Mouse (Mus musculus) large intestine, adult 2 months (tissue): Measurements from ENCODE around the gene Polr1c. TPM values are rescaled to one million over a fixed set of nuclear protein-coding genes. Genes with fewer than 3 reads are reported as not detected.
A peak's percentile ranks its signal among the peaks of the same experiment; 100 is the strongest.

Experiments used
- DNase-seq: peaks from one replicate; pipeline ENCODE4 v3.0.0-alpha.2; 2012; ENCODE audit warnings: low read depth, low spot score
- WGBS: fragments of 180-500 bp; shearing (Covaris S2); methylation state at CpG from one replicate; pipeline ENCODE4 v1.1.7; 2018; 5-methylcytosine and 5-hydroxymethylcytosine counted together
- polyA plus RNA-seq: library from polyadenylated mRNA; depleted of rRNA; stranded (reverse); fragments of >200 nt; gene quantifications from 2 replicates; pipeline ENCODE4 v1.2.3, GENCODE M21; 2012; rRNA removed

The Polr1c gene
- 44.9 and 47.8 TPM in 2 replicates for polyA plus RNA-seq

- peak; percentile 82 for DNase-seq
- WGBS: under 1% methylated on average over 53 of the region's 53 CpGs
Measured at GRCm38 (mm10) chr17:46247512-46248188, at the start of gene Polr1c, which contains the start of gene Yipf3. Gene Polr1c, minus strand, starts transcription at chr17:46248054. Gene Yipf3, plus strand, starts transcription at chr17:46248080.

GRCm38 (mm10) chr17:46297028-46297363, 49.1 kb upstream of the Polr1c start:
- WGBS: 18% methylated on average over 6 of the region's 6 CpGs
- no peak for DNase-seq

DNA sequence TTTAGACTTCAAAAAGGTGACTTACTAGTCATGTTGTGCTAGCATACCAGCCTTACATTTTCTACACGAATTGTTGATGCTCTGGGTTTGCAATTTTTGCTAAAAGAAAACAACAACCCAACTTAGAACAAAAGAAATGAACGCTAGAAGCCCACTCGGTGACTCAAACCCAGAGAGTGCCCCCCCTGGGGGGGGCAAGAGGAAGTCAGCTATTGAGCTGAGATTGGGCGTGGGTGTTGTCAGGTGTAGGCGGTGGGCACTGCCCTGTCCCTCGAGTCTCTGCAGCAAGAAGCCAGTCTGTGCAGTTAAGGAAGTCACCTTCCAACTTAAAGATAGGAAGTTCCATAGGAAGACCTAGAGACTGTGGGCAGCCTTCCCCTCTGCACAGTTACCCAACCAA, 48.7 kb upstream of the Polr1c start:
- 29% methylated on average over 6 of the region's 6 CpGs for WGBS
- DNase-seq: no peak

- 51% methylated on average over 11 of the region's 11 CpGs for WGBS
- DNase-seq: no peak
Measured at GRCm38 (mm10) chr17:46287678-46288095, 39.8 kb upstream of the Polr1c start.

DNA sequence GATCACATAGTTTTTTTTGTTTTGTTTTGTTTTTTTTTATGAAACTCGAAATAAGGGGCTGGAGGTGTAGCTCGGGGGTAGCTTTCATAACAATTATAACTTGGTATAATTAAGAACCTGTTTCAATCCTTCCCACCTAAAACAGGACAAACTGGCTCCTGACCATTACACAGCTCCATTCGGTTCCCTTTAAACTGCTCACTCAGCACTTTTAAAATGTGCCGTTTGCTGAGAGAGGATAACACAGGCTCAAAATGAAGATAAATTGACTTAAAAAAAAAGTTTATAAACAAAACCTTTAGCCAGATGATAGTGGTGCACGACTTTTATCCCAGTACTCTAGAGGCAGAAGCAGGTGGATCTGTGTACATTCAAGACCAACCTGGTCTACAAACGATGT, 37.6 kb upstream of the Polr1c start:
- no peak for DNase-seq
- WGBS: 42% methylated on average over 6 of the region's 6 CpGs

DNA sequence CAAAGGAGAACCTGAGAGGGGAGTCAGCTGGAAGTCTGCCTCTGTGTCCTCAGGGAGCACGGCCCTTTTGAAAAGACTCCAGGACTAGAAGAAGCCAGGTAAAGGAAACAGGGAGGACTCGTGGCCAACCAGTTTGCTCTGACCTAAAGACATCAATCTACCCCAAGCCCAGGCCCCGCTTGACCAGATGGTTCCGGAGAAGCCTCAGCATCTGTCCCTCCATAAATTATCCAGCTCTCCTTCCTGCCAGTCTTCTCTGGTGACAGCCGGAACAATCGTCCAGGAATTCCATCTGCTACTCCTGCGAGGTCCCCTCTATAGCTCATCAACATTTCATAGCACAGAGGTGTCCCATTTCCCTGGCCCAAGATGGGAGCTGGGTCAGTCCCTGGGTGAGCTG, 36.8 kb upstream of the Polr1c start:
- no peak for DNase-seq
- WGBS: 73% methylated on average over 7 of the region's 7 CpGs

DNA sequence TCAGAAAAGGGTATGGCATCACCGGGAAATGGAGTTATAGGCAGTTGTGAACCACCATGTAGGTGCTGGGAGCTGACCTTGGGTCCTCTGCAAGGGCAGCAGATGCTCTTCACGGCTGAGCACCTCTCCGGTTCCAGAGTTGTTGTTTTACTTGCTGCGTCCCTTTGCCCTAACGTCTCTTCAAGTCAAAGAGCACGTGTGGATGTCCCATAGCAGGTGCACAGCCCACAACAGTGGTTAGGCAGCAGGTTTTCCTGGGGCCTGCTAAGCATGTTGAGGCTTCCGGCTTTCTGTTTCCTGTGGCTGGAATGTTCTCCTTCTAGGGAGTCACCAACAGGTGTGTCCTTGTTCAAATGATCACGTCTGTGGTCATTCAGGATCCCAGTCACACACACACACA, 36.1 kb upstream of the Polr1c start:
- 80% methylated on average over 8 of the region's 8 CpGs for WGBS
- no peak for DNase-seq

DNA sequence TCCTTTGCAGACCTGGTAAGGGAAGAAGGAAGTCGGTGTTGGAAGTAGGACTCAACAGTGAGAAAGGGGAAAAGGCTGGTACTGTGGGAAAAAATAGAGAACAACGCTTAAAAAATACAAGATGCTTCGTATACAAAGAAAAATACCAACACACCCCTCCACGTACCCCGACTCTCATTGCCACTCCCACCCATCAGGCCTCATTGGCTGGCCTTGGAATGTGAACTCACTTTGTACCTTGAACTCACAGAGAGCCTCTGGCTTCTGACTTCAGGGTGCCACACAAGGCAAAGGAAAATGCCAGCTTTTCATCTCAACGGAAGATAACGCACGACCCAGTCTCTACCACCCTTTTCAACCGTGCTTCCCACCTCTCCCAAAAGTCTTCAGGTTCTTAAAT, 35.3 kb upstream of the Polr1c start:
- whole genome bisulfite sequencing: 25% methylated on average over 9 of the region's 9 CpGs
- DNase-seq: no peak

GRCm38 (mm10) chr17:46282483-46283123, 34.7 kb upstream of the Polr1c start, which contains the start of gene Tjap1:
Gene Tjap1, minus strand, starts transcription at chr17:46283026.
- DNase-seq: peak; percentile 61
- under 1% methylated on average over 36 of the region's 37 CpGs for WGBS

DNA sequence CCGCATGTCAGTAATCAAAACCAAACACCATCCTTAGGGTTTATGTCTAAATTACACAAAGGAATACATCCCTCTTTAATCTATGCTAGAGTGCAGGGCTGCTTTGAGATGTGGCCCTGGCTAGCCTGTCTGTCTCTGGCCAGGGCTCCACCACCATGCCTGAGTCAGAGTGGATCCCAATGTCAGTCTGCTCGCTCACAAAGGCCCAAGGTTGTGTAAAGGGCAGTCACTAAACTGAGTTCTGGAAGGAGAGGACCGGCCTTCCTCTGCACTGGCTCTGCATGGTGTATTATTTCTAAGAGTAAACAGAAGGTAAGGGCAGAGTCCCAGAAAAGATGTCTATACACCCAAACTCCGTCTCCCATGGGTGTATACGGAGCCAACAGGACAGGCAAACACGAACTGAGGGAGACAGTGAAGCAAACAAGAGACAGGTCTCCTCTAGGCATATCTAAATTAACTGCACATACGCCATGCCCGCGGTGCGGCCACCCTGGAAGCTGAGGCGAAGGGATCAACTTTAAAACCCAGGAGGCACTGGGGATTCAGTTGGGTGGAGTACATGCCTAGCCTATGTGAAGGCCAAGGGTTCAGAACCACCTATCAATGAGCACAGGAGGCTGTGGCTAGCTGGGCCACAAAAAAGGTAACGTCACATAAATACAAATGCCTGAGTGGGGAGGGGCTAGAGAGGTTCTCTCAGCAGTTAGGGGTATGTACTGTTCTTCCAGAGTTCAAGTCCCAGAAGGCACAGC, 30.3 kb upstream of the Polr1c start:
- 84% methylated on average over 12 of the region's 12 CpGs for WGBS
- DNase-seq: no peak

DNA sequence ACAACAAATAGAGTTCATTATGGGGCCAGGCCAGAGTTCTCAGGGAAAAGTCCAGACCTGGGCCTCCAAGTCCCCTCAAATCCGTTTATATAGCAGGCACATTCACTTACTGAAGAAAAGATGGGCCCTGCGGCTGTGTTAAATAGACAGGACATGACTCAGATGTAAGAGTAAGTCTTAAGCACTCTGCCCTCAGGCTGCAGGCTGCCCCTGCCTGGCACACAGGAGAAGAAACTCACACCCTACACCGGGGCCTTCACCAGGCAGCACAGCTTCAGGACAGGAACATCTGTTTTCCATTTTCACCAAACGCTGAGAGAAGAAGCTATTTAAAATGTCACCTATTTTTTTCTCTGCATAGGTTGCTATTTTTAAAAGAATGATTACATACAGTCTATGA, 29.7 kb upstream of the Polr1c start:
- WGBS: 76% methylated on average over 4 of the region's 4 CpGs
- no peak for DNase-seq

DNA sequence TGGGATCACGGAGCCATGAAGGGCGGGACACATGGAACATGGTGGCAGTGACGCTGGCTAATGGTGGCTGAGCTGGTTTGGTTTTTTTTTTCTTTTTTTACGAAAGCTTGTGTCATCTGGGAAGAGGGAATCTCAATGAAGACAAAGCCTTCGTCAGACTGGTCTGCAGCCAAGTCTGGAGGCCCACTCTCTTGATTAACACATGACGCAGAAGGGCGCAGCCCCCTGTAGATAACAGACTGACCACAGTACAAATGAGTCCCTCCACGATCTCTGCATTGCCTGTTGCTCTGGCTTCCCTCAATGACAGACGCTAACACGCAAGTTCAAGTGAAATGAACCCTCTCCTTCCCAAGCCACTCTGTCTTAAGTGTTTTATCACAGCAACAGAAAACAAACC, 27.7 kb upstream of the Polr1c start:
- DNase-seq: no peak
- 94% methylated on average over 10 of the region's 10 CpGs for WGBS

DNA sequence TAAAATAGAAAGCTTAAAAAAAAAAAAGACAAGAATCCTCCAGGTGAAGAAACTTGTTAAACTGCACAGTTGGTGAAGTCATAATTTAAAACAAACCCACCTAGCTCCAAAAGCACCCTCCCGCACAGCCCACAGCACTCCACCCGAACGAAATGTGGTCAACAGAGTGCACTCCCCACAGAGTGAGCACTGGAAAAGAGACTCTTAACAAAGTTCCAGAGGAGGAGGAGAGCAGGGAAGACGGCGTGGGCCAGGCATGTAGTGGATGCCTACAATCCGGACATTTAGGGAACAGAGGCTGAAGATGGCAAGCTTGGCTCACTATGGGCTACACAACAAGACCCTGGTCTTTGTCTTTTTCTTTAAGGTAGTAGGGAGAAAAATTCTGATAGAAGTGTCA, 27.2 kb upstream of the Polr1c start:
- no peak for DNase-seq
- WGBS: 93% methylated on average over 6 of the region's 6 CpGs

DNA sequence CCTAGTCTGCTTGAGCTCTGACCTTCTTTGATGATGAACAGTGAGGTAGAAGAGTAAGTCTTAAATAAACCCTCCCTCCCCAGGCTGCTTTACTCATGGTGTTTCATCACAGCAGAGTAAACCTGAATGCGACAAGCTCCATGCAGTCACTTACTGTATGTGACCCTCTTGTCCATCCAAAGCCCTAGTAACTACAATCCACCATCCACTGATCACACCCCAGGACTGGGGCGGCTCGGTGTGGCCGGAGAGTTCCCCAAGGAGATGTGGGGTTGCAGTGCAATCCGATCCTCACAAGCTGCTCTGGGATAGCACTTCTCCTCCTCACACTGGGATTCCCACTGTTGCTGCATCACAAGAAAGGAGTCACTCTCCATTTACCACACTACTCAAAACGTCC, 26.6 kb upstream of the Polr1c start:
- no peak for DNase-seq
- WGBS: 86% methylated on average over 6 of the region's 6 CpGs

DNA sequence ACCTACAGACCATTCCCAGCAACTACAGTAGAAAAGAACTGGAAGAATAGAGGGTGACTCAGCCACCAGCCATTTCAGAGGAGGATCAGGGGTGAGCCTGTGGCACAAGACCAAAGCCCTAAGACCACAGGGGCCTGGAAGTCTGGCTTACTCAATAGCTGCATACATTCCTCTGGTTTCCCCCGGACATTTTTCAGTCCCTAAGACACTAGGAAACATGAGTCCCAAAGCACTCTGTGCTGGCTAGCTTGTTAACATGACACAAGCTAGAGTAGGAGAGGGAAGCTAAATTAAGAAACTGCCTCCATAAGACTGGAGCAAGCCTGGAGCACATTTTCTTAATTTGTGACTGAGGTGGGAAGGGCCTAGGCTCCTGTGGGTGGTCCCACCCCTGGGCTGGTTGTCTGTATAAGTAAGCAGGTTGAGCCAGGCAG, 26.0 kb upstream of the Polr1c start:
- WGBS: 76% methylated on average over 1 of the region's 1 CpGs
- no peak for DNase-seq

DNA sequence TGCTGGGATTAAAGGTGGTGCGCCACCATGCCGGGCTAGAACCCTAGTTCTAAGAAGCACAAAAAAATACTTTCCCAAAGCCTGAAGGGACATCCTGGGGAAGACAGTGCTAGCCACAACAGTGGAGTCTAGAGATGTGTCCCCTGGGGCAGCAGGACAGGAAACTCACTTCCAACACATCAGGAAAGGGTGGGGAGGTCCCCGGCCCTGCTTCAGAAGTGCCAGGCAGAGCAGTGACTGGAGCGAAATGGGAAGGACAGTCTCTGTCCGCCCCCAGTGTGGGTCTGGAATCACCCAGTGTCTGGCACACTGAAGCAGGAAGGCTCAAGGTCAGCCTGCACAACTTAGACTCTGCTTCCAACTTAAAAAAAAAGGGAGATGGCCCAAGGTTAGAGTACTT, 24.8 kb upstream of the Polr1c start:
- WGBS: 88% methylated on average over 5 of the region's 5 CpGs
- no peak for DNase-seq

DNA sequence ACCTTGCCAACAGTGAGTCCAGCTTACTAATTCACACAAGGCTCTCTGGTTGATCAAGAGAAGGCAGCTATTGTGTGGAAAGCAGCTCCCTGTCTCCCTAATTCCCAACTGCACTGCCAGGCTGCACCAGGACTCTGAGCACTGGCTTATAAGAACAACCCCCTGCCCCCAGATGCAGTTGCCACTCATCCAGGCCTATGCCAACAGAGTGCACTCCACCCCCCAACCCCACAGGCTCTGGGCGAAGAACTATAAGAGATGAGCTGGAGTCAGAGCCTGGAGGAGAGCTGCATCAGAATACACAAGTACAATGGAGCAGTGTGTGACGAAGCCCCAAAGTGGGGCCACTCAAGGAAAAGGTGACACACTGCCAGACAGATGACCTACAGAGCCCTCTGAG, 24.2 kb upstream of the Polr1c start:
- DNase-seq: no peak
- WGBS: 94% methylated on average over 2 of the region's 2 CpGs

DNA sequence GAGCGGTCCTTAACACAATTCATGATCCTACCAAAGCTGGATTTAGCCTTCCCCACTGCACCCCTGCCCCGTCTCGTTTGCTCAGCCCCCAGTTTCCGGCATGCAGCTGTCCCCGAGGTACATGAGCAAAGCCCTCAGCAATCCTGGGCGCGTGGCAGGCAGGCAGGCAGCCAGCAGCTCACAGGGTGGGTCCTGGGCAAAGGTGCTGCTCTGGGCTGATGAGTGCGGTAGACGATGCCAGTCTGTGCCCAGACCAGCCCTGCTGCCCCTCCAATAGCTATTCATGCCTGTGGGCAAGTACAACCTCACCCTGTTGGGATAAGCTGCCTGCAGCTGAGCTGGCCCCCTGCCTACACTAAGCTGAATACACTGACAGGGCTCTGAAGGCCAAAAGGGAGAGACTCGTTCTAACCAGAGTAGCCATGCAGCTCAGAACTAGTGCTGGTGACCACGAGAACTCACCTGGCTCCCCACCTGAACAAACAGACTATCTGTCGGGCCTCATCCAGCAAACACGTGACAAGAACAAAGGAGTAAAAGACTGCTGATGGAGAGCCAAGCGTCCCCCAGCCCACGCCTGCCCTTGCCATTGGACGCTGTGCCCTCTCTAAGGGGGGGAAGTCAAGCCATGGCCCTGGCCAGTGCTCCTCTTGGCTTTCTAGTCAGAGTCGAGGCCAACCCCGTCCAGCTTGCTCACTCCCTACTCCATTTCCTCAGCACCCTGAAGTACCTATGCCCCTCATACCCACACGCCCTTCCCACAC, 22.1 kb upstream of the Polr1c start:
- DNase-seq: no peak
- 28% methylated on average over 19 of the region's 19 CpGs for WGBS

DNA sequence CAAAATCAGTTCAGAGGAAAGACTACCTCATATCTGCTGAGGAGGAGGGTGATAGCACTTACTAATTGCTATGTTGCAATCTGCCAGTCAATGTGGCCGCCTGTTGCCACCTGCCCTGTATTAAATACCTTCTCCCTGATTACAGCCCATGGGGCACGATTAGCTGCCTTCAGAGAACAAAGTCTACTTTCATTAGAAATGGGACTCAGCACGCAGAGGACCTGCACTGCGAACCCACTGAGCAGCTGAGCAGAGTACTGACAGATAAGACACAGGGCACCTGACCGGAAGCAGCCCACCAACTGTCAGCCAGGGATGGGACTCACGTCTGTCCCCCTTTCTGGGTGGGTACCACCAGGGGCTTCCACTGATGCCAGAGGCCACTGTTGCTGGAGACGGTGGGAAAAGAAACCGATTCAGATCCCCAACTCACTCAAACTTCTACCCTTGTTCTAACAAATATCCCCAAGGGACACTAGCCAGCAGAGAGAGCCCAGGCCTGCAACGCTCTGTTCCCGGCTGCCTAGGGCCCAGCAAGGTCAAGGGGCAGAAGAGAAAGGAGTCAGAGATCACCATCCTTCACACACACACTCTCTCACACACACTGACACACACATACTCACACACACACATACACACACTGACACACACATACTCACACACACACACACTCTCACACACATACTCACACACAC, 20.3 kb upstream of the Polr1c start:
- 78% methylated on average over 10 of the region's 10 CpGs for whole genome bisulfite sequencing
- DNase-seq: no peak
